Mouse (Mus musculus) monocyte, adult 2 months (primary cell): ENCODE data around the gene Lhfpl2.

Experiments
- DNase-seq, 2 experiments: peaks; one replicate each; pipeline ENCODE4 v3.0.0; 2022; ENCODE audit warnings: low spot score in 2 of 2, low read depth in 1 of 2

Lhfpl2 gene

DNA sequence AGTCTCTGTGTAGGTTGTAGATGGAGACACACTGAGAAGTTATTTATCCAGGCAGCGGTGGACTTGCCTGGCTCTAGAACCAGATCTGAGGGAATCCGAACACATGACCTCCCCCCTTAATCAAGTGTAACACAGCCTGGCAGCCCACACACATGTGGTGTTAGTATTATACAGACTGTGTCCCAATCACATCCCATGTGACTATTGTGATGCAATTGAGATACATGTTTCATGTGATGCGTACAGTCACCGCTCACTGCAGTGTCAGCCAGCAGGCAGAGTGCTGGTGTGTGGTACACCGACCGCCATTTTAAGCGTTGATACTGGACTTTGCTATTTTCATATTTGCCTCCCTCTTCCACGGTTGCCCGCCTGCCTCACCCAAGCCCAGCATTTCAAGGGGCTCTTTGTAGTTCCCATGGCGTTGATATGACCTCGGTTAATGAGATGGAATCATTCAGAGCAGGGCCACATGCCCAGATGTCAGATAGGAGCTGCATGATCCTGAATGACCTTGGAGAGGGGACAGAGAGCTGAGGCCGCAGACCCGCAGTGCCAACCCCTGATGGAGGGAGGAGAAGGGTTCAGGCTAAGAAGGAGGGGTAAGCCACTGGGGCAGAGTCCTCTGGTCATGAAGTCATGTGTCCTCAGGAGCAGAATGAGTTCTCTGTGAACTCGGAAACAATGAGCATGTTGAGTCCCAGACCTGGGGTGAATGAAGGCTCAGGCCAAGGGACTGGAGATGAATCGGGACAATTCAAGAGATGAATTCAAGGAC, 115.1 kb downstream of the Lhfpl2 start:
- no peak for DNase-seq

- no peak for DNase-seq
These were observed 116.3 kb downstream of the Lhfpl2 start for GRCm38 (mm10) chr13:94173633-94174576.

- no peak for DNase-seq
These were observed 117.1 kb downstream of the Lhfpl2 start for GRCm38 (mm10) chr13:94174577-94175279.

GRCm38 (mm10) chr13:94175379-94176050, 117.9 kb downstream of the Lhfpl2 start:
- no peak for DNase-seq

DNA sequence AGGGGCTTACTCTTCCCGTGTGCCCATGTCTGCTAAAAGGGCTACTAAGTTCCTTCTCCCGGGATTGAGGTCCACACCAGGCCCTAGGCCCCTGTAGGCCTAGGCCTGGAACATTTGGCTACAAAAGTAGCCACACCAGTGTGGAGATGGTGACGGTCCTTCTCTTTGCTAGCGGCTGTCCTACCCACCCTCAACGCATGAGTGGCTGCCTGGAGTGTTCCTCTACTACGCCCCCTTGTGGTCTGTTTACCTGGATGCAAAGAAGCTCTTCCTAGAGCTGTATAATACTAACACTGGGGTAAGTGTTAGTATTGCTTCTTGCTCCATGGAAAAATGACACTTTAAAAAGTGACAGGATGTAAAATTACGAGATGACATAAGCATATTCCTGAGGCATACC, 119.6 kb downstream of the Lhfpl2 start:
- no peak for DNase-seq

DNA sequence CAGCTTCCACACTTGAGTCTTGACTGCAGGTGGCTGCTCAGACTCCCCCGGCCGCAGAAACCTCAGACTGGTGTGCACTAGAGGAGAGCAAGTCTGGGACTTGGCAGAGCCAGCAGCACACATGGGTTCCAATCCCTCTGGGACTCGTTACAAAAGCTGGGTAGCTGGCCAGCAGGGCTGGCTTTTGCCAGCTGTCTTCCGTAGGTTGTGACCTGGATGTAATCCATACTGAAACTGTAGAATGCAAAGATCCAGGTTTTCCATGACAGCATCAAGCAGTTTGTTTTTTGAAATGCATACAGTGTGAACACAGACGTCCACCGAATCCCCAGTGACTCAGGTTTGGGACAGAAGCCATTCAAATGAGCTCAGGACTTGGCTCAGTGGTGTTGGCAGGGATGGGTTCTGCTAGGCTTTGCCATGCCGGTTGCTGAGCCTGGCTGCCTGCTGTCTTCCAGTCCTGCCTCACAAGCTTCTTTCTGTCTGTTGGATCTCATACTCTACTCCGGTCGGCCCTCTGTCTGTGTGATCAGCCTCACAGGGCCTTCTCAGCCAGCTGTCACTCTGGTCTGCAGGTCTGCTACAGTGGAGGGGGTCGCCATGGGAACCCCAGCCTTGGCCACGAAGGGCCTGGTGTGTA, 120.9 kb downstream of the Lhfpl2 start:
- DNase-seq = no peak

DNA sequence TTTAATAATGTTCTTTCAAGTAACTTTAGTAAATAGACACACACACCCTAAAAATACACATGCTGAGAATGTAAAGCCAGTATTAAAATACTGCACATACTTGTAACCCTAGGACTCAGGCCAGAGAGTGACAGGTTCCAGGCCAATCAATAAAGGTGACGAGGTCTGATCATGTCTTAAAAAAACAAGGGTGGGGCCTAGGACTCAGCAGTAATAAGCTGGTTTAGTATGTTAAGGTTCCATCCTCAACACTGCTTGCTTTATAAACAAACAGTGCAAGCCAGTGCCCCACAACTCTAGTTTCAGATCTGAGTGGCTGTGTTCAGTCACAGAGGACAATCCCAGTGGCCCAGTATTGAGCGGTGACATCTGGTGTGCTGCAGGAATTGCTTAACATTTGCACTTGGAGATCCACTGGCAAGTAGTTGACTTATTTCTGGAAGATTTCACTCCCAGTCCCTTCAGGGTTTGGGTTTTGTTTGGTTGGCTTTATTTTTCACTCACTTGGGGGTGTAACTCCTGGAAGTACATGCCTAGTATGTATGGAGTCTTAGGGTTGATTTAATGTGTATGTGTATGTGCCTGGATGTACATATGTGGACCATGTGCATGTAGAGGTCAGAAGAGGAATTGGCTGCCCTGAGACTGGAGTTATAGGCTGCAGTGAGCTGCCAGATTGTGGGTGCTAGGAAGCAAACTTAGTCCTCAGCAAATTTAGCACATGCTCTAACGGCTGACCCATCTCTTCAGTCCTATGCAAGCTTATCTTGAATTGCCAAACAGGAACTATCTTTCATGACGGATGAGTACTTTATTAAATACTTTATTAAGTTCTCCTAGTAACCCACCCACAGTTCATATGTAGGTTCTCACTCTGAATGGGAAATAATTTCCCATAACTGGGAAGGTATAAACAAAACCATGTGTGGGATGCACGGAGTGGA, 123.2 kb downstream of the Lhfpl2 start:
- no peak for DNase-seq

- DNase-seq = no peak
These were observed 124.4 kb downstream of the Lhfpl2 start for GRCm38 (mm10) chr13:94182026-94182425.

DNA sequence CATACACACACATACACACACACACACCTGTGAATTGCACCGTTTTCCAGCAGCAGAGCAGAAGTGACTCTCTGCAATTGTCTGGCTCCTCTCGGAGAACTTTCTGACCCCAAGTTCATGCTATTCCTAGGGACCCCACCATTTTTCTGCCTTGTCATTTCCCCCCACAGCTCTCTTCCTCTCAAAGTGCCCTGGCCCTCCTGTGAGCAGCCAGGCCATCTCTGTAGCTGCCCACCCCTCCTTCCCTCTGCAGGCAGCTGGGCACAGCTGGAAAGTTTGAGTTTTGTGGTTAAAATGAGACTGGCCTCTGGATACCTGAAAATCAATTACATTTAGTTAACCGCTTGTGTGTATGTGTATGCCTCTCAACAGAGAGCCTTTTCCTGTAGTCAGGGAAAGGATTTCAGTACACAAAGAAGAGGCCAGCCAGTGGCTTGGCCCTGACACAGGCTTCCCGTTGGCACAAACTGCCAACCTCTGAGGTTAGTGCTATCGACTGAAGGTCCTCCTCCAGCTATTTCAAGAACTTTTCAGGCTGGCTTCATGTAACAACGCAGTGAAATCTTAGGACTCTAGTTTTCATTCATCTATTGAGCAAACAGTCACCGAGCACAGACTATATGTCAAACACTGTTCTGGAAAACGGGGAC, 125.9 kb downstream of the Lhfpl2 start:
- no peak for DNase-seq

DNA sequence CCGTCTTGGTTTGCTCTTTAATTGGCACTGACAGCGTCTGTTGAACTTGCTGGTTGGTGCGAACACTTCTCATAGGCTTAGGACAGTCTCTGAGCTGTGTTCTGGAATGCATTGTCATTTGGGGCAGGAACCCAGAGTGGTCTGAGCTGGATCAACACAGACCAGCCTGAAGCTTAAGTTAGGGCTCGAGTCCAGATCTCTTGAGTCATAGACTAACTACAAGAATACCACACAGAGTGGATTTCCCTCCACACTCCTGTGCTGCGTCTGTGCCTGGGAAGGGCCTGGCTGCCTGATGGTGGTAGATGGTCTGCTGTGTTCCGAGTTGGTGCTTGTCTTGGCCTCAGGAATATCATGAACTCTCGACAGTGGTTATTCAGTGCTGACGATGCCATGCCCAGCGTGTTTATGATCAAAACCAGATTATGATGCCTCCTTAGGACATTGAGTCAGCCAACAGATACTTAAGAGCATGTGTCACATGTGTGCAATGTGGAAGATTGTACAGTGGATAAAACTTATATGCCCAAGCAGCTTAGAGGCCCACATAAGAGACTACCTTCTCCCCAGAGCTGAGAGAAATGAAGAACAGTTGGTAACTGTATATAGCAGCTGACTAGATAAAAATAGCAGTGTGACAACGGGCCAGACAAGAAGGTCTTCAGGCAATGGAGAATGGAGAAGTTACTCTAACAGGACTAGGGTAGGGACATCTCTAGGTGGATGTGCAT, 127.3 kb downstream of the Lhfpl2 start:
- DNase-seq = no peak

GRCm38 (mm10) chr13:94185631-94186030, 128.0 kb downstream of the Lhfpl2 start:
- no peak for DNase-seq

GRCm38 (mm10) chr13:94188200-94189086, 130.8 kb downstream of the Lhfpl2 start:
- no peak for DNase-seq

DNA sequence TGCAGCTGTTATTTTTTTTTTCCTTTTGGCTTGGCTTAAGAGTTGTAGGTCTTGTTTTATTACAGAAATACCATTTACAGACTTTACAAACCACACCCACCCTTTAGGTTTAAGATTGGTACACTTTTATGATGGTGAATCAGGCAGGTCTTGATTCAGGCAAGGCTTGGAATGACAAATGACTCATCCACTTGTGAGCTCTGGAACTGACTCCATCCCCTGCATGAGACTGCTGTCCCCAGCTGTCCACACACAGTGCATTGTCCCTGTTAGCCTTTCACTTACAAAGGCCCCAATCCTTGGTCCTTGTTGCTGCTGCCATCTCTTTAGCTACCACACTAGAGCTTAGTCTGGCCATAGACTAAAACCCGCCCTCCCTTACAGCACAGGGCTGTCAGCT, 132.8 kb downstream of the Lhfpl2 start:
- DNase-seq = no peak

- no peak for DNase-seq
These were observed 135.6 kb downstream of the Lhfpl2 start for GRCm38 (mm10) chr13:94193227-94193626.

GRCm38 (mm10) chr13:94198616-94199015, 141.0 kb downstream of the Lhfpl2 start:
- DNase-seq = no peak

DNA sequence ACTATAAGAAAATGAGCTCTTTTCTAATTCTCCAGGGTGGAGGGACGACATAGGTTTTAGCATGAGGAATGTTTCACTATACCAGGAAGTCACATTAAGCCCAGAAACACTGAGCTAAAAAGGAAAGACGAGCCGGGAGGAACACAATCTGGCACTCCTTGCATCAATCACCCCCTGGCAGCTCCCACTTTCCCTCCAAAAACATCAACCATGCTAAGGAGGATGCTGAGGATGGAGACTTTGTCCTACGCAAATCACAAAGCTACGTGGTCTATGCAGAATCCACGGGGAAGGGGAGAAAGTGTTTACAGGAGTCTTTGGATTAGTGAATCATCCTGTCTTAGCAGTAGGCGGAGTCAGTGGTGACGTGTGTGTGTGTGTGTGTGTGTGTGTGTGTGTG, 142.2 kb downstream of the Lhfpl2 start:
- no peak for DNase-seq

GRCm38 (mm10) chr13:94205234-94205633, 147.6 kb downstream of the Lhfpl2 start:
- DNase-seq = no peak
